Comparison of ENCODE assay signal across 8 mouse cellular contexts in genomic region chr1:72254545-72255061, GRCm38 (mm10). TPM values are rescaled to one million over a fixed set of nuclear protein-coding genes. Genes with fewer than 3 reads are reported as not detected.
DNase-seq lines count a peak whose midpoint lies in the region; ATAC-seq and TF ChIP-seq lines count a peak whose summit lies in the region.

No protein-coding gene starts in this region.

- no peak for TF ChIP-seq POLR2A in limb, embryonic 14.5 days (IDR thresholded peaks at IDR 0.05; ENCODE audit: borderline replicate concordance, extremely low read depth, insufficient read depth, insufficient read length)

- H3K4me2 ChIP-seq in embryonic facial prominence, embryonic 13.5 days = peak overlapping the region; percentile 65
- peak overlapping the region; percentile 64 for H3K4me2 ChIP-seq in limb, embryonic 14.5 days (replicated peaks; ENCODE audit: low read depth, low read length, severe bottlenecking)
- H3K4me2 ChIP-seq in midbrain, postnatal 0 days (ENCODE audit: low read depth, low read length, poor library complexity, severe bottlenecking) = peak overlapping the region; percentile 57

- H3K4me3 ChIP-seq in embryonic facial prominence, embryonic 13.5 days = peak overlapping the region; percentile 46
- peak overlapping the region; percentile 41 for H3K4me3 ChIP-seq in limb, embryonic 14.5 days (replicated peaks; ENCODE audit: low read length)
- peak overlapping the region; percentile 40 for H3K4me3 ChIP-seq in midbrain, postnatal 0 days (ENCODE audit: low read depth, low read length)

- no peaks in the 10 kb centered on the region for H3K27me3 ChIP-seq in embryonic facial prominence, embryonic 13.5 days
- no peaks in the 10 kb centered on the region for H3K27me3 ChIP-seq in limb, embryonic 14.5 days (ENCODE audit: control insufficient read depth, insufficient read depth, low read length)
- H3K27me3 ChIP-seq in midbrain, postnatal 0 days (ENCODE audit: insufficient read depth, low read length) = no peaks in the 10 kb centered on the region

- ATAC-seq in embryonic facial prominence, embryonic 13.5 days (ENCODE audit: insufficient number of reproducible peaks, insufficient read depth, low FRiP score, low TSS enrichment, low read depth) = peak; percentile 89
- ATAC-seq in limb, embryonic 14.5 days (ENCODE audit: low FRiP score, low read depth) = peak; percentile 91
- ATAC-seq in midbrain, postnatal 0 days (ENCODE audit: low FRiP score) = peak; percentile 91

- peaks cover 16% of the 10 kb centered on the region for H3K4me1 ChIP-seq in embryonic facial prominence, embryonic 13.5 days
- H3K4me1 ChIP-seq in limb, embryonic 14.5 days (ENCODE audit: control insufficient read depth, insufficient read depth, low read length) = peaks cover 9% of the 10 kb centered on the region; the same call in 1 of the 2 replicates
- H3K4me1 ChIP-seq in midbrain, postnatal 0 days (ENCODE audit: insufficient read depth, low read length) = peaks cover 8% of the 10 kb centered on the region; the same call in 1 of the 2 replicates

- peaks cover 2% of the 10 kb centered on the region; the same call in 1 of the 2 replicates for H3K36me3 ChIP-seq in embryonic facial prominence, embryonic 13.5 days
- 0 out of 2 replicates have a peak, but pooled peaks cover 5% of the 10 kb centered on the region for H3K36me3 ChIP-seq in limb, embryonic 14.5 days (ENCODE audit: control insufficient read depth, insufficient read depth, low read length)
- H3K36me3 ChIP-seq in midbrain, postnatal 0 days (ENCODE audit: insufficient read depth, low read length) = no peaks in the 10 kb centered on the region

- H3K9me3 ChIP-seq in embryonic facial prominence, embryonic 13.5 days = no peaks in the 10 kb centered on the region
- no peaks in the 10 kb centered on the region for H3K9me3 ChIP-seq in limb, embryonic 14.5 days (ENCODE audit: control insufficient read depth, low read length)
- no peaks in the 10 kb centered on the region for H3K9me3 ChIP-seq in midbrain, postnatal 0 days (ENCODE audit: low read length)

- peak; percentile 46 for TF ChIP-seq CTCF in midbrain, postnatal 0 days (IDR thresholded peaks at IDR 0.05)

- peak overlapping the region; percentile 95 for H3K27ac ChIP-seq in embryonic facial prominence, embryonic 13.5 days
- peak overlapping the region; percentile 88 for H3K27ac ChIP-seq in limb, embryonic 14.5 days (replicated peaks; ENCODE audit: low read depth, low read length)
- H3K27ac ChIP-seq in midbrain, postnatal 0 days (ENCODE audit: low read depth, low read length) = peak overlapping the region; percentile 77

- peak overlapping the region; percentile 69 for H3K9ac ChIP-seq in embryonic facial prominence, embryonic 13.5 days
- peak overlapping the region; percentile 66 for H3K9ac ChIP-seq in limb, embryonic 14.5 days (ENCODE audit: low read depth, low read length, severe bottlenecking)
- H3K9ac ChIP-seq in midbrain, postnatal 0 days (replicated peaks; ENCODE audit: low read length, poor library complexity, severe bottlenecking) = peak overlapping the region; percentile 51

- 1% methylated on average over 35 of the region's 35 CpGs for WGBS in embryonic facial prominence, embryonic 13.5 days
- 2% methylated on average over 34 of the region's 35 CpGs for WGBS in limb, embryonic 14.5 days
- WGBS in midbrain, postnatal 0 days = 1% methylated on average over 35 of the region's 35 CpGs

- peak; percentile 99 for DNase-seq in 3134 (ENCODE audit: extremely low read depth, insufficient read length, low spot score)
- peak; percentile 94 to 97 for DNase-seq in adrenal gland, postnatal 36 days
- DNase-seq in heart, adult 8-10 months (ENCODE audit: low spot score) = peak; percentile 84
- peak; percentile 88 for DNase-seq in kidney, adult 9 months
- peak; percentile 84 for DNase-seq in limb, embryonic 14.5 days (ENCODE audit: low spot score)
- peak; percentile 87 for DNase-seq in midbrain, postnatal 0 days (ENCODE audit: low spot score)
- peak; percentile 61 to 75 for DNase-seq in spleen, postnatal 14 days (ENCODE audit: low spot score in 2 of 2)

RNA-seq across cellular contexts. Expression of gene Pecr, which starts 29.5 kb away (rescaled TPM):
- 10 to 100 TPM; 21.8 to 28.2 TPM for total RNA-seq in adrenal gland, postnatal 36 days (2021)
- 36.2 and 43.1 TPM in 2 replicates for polyA plus RNA-seq in embryonic facial prominence, embryonic 13.5 days (2015; fragmentation: Nextera tagmentation; extraction: Ambion mirVana)
- total RNA-seq in heart, adult 8-10 months (2022) = 10 to 100 TPM in 3 of 4 experiments, 1 to 10 TPM in 1; 9.5 to 12.4 (median 12.2) TPM
- 20.1 and 20.5 TPM in 2 replicates for polyA plus RNA-seq in limb, embryonic 14.5 days (2012; rRNA removed)
- 29.5 and 31.2 TPM in 2 replicates for polyA plus RNA-seq in limb, embryonic 14.5 days (2014; fragmentation: Nextera tagmentation; extraction: Ambion mirVana)
- 0.66 and 2.7 TPM in 2 replicates for total RNA-seq in midbrain, postnatal 0 days (2014; rRNA removed)
- 8.9 and 10.2 TPM in 2 replicates for polyA plus RNA-seq in midbrain, postnatal 0 days (2015; fragmentation: Nextera tagmentation; extraction: Ambion mirVana)

RNA-seq across cellular contexts. Expression of gene Tmem169, which starts 29.6 kb away (rescaled TPM):
- total RNA-seq in adrenal gland, postnatal 36 days (2021) = under 1 TPM; 0.16 to 0.53 TPM
- polyA plus RNA-seq in embryonic facial prominence, embryonic 13.5 days (2015; fragmentation: Nextera tagmentation; extraction: Ambion mirVana) = 3.5 and 4.8 TPM in 2 replicates
- not detected for total RNA-seq in heart, adult 8-10 months (2022)
- polyA plus RNA-seq in limb, embryonic 14.5 days (2012; rRNA removed) = 3.8 and 4.0 TPM in 2 replicates
- 3.0 and 4.6 TPM in 2 replicates for polyA plus RNA-seq in limb, embryonic 14.5 days (2014; fragmentation: Nextera tagmentation; extraction: Ambion mirVana)
- total RNA-seq in midbrain, postnatal 0 days (2014; rRNA removed) = 37.3 and 41.7 TPM in 2 replicates
- polyA plus RNA-seq in midbrain, postnatal 0 days (2015; fragmentation: Nextera tagmentation; extraction: Ambion mirVana) = 34.1 and 38.3 TPM in 2 replicates

RNA-seq across cellular contexts. Expression of gene Mreg, which starts 42.5 kb away (rescaled TPM):
- total RNA-seq in adrenal gland, postnatal 36 days (2021) = 1 to 10 TPM; 1.2 to 1.8 TPM
- 3.9 and 4.2 TPM in 2 replicates for polyA plus RNA-seq in embryonic facial prominence, embryonic 13.5 days (2015; fragmentation: Nextera tagmentation; extraction: Ambion mirVana)
- total RNA-seq in heart, adult 8-10 months (2022) = 10 to 100 TPM; 33.3 to 40.4 (median 37.5) TPM
- polyA plus RNA-seq in limb, embryonic 14.5 days (2012; rRNA removed) = 1.1 and 1.5 TPM in 2 replicates
- polyA plus RNA-seq in limb, embryonic 14.5 days (2014; fragmentation: Nextera tagmentation; extraction: Ambion mirVana) = 3.4 and 4.6 TPM in 2 replicates
- total RNA-seq in midbrain, postnatal 0 days (2014; rRNA removed) = 1.7 and 2.4 TPM in 2 replicates
- polyA plus RNA-seq in midbrain, postnatal 0 days (2015; fragmentation: Nextera tagmentation; extraction: Ambion mirVana) = 2.1 and 2.3 TPM in 2 replicates

RNA-seq across cellular contexts. Expression of gene Xrcc5, which starts 52.6 kb away (rescaled TPM):
- total RNA-seq in adrenal gland, postnatal 36 days (2021) = 10 to 100 TPM; 11.0 to 13.0 TPM
- polyA plus RNA-seq in embryonic facial prominence, embryonic 13.5 days (2015; fragmentation: Nextera tagmentation; extraction: Ambion mirVana) = 46.9 and 49.8 TPM in 2 replicates
- total RNA-seq in heart, adult 8-10 months (2022) = 10 to 100 TPM; 17.7 to 19.4 (median 19.3) TPM
- polyA plus RNA-seq in limb, embryonic 14.5 days (2012; rRNA removed) = 16.1 and 22.6 TPM in 2 replicates
- polyA plus RNA-seq in limb, embryonic 14.5 days (2014; fragmentation: Nextera tagmentation; extraction: Ambion mirVana) = 41.8 and 43.2 TPM in 2 replicates
- 7.7 and 8.3 TPM in 2 replicates for total RNA-seq in midbrain, postnatal 0 days (2014; rRNA removed)
- 10.5 and 11.1 TPM in 2 replicates for polyA plus RNA-seq in midbrain, postnatal 0 days (2015; fragmentation: Nextera tagmentation; extraction: Ambion mirVana)

Comparison
In these comparisons a context has a peak if more than half of its experiments do, and no peak if none do; other contexts are left out.
1. Peak in every context shown above with its lines: DNase-seq, ATAC-seq, H3K4me3 ChIP-seq and H3K27ac ChIP-seq.
2. RNA of gene Tmem169, which starts 29.6 kb away (total RNA-seq): 37.3 to 41.7 TPM in midbrain, postnatal 0 days; 0.16 to 0.53 TPM in adrenal gland, postnatal 36 days and not detected in heart, adult 8-10 months; every median in the first group is over 10 times any median in the second.
3. RNA of gene Mreg, which starts 42.5 kb away (total RNA-seq): 33.3 to 40.4 TPM in heart, adult 8-10 months; 1.7 to 2.4 TPM in midbrain, postnatal 0 days and 1.2 to 1.8 TPM in adrenal gland, postnatal 36 days; every median in the first group is over 10 times any median in the second.